Mouse (Mus musculus) neural tube, embryonic 10.5 days (tissue): ENCODE results near the gene Fgfr2.
A peak's percentile ranks its signal among the peaks of the same experiment; 100 is the strongest.
"Not testable (repeated sequence)": the region's sequence is repeated elsewhere in the genome, so short reads cannot be mapped to it uniquely, and the experiment has no call there.

Experiments used
- DNase-seq: peaks from one replicate; pipeline ENCODE4 v3.0.0-alpha.2; 2017; ENCODE audit warnings: low spot score; ENCODE audit errors: extremely low spot score

The Fgfr2 gene

DNA sequence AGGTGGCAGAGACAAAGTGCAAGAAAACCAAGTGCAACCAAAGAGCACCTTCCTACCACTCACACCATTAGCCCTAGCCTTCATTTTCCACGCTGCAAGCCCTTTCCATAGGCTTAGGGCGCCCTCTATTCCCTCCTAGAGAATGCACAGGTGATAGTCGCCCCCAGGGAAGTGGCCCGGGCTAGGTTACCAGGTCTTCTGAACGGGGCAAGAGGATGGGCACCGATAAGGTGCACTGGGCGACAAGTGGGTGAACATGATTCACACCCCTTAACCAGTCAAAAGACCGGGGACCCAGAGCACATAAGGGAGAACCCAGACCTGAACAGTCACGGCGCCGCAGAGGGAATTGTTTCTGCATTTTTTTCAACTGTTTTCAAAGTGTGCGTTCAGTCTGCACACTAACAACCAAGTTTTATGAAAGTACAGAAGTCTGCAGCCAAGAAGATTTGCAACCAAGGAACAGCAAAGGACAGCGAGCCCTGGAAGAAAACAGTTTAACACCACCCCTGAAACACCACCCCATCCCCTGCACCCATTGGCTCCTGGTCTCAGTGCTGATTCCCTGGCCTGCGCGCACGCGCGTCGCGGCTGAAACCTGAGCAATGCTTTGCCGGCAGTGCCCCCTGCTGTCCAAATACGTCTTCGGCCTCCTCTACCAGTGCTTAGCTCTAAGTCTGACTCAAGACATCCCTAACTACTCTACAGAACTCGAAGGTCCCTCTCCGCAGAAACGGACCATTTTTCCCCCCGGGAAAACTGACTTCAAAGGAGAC lies 571.6 kb downstream of the Fgfr2 start:
- DNase-seq = peak; percentile 94

DNA sequence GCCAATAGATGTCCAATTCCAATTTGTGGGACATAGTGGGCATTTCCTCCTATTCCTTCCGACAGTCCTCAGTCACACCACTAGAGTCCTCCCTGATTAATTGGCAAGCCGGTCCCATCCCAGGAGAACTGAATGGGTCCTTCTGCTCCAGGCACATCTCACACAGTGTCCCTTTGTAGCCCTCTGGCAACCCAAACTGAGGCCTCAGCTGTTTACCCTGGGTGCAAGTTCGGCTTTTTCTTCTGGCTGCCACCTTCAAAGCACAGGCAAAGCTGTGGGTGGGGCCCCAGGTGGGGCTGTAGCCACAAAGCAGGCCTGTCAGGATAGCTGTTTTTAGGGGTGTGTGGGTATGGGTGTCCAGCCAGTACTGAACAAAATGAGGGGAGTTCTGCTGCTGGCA lies 576.0 kb downstream of the Fgfr2 start:
- DNase-seq = no peak

DNA sequence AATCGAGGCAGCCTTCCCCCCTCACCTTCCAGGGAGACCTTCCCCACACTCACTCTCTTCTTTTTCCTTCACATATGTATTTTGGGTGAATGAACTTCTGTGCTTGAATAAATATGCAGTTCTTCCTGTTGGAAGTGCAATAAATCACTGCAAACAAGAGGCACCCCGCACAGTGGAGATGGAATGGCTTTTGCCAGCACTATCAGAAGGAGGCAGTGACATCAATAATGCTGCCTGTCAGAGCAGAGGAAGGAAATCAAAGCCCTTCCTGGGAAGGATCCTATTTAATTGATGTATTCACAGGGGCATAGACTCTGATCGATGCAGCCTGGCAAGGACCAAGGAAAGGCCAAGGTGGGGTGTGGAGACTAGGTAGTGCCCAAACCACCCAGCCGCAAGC lies 580.7 kb downstream of the Fgfr2 start:
- no peak for DNase-seq

DNA sequence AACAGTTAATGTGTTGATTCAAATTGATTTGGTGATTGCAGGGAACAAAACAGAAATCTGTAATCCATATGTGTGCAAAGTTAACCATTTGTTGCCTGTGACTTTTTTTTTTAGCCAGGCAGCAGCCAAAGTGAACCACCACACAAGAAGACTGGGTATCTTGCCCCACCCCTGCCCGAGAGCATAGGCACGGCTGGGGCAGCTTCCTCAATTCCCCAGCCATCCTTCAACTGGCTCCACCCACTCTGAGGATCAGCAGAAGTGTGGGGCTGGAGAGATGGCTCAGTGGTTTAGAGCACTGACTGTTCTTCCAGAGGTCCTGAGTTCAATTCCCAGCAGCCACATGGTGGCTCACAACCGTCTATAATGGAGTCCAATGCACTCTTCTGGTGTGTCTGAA lies 581.6 kb downstream of the Fgfr2 start:
- DNase-seq = no peak

DNA sequence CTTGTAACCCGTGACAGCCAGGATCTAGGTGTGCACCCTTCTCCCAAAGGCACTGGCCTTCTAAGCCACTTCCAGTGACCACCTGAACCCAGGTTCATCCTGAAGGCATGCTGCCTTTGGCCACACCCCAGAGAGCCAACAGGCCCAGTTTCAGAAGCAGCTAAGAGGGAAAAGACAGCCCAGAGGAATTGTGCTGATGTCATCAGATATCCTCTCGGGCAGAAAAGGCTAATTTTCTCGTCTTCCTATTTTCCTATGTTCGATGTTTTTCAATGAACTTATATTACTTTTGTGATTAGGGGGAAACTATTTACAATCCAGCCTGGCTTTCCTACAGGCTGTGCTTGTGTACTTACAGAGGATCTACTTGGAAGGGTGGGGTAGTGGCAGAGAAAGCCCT lies 582.6 kb downstream of the Fgfr2 start:
- DNase-seq = no peak

DNA sequence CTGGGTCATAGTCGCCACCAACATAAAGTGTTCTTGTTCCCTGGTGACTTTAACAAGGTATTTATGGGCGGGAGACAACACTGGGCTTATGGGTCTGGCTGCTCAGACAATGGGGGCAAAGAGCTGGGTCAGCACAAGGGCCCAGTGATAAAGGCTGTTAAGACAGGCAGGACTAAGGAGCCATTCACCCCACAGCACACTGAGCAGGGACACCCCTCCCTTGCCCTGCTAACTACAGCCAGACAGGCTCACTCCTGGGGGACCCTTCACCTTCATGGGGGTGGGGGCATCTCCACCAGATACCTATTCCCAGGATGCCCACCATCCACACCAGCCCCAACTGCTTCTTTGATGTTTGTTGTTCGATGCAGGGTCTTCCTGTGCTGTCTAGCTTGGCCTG lies 593.9 kb downstream of the Fgfr2 start:
- DNase-seq = no peak

DNA sequence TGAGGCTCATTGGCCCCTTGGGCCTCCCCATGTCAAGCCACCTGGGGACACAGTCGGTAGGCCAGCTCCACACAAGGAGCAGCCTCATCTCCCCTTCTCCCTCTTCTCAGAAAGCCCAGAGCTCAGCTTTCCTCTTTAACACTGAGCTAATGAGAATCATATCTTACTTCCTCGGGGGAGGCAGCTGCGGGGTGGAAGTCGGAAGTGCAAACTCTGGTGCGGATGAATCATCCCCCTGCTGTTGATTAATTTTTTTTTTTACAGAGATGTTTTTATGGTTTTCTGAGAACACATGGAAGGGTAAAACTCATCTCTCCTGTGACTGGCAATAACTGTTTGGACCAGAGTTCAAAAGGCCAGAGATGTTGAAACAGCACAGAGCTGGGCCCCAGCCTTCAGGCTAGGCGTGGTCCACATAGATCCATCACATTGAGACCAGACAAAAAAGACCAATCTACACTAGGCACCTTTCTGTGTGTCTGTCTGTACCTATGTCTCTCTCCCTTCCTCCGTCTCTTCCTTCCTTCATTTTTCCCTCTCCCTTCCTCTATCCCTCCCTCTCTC lies 609.6 kb downstream of the Fgfr2 start:
- DNase-seq = no peak

DNA sequence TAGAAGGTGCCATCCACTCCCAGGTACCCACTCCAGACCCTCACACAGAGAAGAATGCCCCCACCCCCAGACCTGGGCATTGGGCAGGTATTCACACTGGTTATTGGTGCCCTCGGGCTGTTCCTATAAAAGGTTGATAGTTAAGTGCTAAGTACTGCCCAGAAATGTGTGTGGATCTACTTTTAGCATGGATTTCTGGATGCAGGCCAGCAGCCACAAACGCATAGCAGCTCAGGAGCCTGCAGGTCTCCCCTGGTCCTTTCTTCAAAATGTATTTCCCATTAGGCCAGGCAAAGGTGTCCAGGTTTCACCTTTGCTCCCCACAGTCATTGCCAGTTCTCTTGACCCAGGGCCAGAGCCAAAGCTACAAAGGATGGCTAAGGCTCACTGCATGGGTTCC lies 614.0 kb downstream of the Fgfr2 start:
- no peak for DNase-seq

DNA sequence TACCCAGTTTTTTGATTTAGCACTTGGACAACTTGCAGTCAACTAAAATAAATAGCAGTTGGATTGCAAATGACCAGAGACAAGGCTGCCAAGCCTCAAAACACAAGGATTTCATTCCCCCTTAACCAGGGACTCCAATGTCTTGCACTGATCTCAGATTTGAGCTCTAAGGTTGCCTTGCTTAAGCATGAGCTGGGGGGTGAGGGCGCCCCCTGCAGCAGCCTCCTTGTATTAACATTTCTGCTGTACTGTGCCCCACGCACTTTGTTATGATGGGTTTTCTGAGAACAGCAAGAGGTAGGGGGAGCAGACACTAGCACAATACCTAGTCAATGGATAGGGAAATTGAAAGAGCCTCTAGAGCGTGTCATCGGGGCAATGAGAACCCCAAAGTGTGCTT lies 615.8 kb downstream of the Fgfr2 start:
- no peak for DNase-seq

DNA sequence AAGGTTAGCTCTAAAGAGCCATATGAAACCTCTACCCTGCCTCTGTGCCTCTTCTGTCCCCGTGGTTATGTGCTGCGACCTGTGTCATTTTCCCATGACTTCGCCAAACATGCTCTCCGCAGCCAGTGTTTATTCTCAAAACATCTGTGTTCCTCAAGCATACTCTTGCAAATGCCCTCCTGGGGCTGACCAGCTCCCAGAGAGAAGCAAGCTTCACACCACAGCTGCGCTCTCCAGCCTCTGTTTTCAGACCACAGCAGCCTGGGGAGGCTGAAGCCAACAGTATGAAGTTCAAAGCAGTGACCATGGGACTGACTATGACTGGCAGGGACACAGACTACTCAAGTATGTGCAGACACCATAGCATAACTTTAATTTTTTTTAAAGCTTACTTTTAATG lies 616.9 kb downstream of the Fgfr2 start:
- no peak for DNase-seq

DNA sequence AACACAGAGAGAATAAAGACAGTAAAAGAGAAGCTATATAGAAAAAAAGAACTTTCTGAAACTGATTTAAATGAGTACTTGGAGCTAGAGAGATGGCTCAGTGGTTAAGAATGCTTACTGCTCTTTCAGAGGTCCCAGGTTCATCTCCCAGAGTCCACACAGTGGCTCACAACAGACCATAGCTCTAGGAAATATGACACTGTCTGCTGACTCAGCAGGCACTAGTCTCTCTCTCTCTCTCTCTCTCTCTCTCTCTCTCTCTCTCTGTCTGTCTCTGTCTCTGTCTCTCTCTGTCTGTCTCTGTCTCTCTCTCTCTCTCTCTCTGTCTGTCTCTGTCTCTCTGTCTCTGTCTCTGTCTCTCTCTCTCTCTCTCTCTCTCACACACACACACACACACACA lies 620.7 kb downstream of the Fgfr2 start:
- DNase-seq = not testable (repeated sequence)

DNA sequence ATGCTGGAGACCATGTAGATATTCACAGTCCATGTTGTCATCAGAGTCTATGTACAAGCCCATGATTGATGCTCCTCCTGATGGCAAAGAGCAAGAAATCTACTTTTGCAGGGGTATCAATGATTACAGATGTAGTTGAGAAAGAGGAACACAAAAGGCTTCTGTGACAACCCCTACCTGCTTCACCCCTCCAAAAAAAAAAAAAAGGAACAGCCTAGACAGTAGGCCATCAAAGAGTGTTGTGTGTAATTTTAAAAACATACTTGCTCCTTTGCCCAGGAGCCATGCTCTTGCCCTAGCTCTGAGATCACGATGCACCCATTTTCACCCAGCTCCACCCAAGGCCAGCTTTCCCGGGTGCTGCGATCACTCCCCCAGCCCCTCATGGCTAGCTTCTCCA lies 626.0 kb downstream of the Fgfr2 start:
- no peak for DNase-seq

DNA sequence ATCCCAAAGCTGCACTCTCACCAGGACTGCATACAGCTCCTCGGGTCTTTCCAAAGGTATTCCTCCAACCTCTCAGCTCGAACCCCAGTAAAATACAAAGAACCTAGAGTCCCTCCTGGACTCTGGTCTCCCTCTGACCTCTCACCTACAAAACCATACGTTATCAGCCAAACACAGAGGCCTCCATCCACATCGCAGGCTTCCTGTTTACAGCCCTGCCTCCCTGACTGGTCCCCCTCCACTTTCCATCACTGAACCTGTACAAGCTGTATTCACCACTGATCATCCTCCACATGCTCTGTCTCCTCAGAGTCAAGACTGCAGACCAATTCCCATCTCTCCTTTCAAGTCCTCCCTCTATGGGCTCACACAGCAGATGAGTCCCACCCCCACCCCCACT lies 628.9 kb downstream of the Fgfr2 start:
- DNase-seq = no peak

DNA sequence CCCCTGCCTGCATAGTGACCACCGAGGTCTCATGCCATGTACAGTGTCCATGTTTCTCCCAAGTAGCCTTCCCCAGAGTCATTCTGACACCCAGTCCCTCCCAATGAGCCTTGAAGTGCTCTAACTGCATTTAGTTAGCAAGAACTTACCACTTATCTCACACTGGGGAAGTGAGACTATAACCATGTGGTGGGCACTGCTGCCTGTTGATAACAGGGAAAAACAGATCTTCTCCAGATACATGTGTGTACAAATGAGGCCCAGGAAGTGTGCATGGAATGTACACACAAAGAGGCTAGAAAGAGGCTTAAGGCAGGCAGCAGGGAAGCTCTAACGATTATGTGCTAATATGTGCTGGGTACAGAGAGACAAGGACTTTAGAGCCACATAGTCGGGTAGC lies 629.5 kb downstream of the Fgfr2 start:
- DNase-seq = no peak

DNA sequence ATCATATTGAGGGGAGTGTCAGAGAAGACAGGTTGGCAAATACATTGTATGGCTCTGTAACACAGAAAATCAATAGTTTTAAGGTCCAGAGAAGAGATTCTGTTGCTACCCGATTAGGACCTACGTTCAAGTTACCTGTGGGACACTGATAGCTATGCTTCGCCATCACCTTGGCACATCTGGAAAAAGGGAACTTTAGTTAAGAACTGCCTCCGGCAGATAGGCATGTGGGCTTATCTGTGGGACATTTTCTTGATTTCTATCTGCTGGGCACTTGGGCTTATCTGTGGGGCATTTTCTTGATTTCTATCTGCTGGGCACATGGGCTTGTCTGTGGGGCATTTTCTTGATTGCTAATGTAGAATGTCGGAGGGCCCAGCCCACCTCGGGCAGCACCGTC lies 631.2 kb downstream of the Fgfr2 start:
- DNase-seq = no peak

DNA sequence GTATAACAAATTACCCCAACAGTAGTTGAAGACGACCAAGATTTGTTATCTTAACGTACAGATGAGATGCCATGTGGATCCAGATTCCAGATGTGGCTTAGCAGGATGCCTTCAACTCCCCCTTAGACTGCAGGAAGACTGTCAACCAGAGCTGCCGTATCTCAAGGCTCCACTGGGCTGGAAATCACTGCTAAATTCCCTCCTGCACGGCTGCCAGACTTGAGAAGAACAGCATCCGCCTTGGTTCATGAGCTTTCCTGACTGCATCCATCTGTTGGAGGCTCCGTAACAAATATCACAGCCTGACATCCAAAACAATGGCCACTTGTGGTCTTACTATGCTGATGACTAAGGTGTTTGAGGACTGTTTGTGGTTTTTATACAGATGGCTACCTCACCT lies 635.8 kb downstream of the Fgfr2 start:
- DNase-seq = no peak

DNA sequence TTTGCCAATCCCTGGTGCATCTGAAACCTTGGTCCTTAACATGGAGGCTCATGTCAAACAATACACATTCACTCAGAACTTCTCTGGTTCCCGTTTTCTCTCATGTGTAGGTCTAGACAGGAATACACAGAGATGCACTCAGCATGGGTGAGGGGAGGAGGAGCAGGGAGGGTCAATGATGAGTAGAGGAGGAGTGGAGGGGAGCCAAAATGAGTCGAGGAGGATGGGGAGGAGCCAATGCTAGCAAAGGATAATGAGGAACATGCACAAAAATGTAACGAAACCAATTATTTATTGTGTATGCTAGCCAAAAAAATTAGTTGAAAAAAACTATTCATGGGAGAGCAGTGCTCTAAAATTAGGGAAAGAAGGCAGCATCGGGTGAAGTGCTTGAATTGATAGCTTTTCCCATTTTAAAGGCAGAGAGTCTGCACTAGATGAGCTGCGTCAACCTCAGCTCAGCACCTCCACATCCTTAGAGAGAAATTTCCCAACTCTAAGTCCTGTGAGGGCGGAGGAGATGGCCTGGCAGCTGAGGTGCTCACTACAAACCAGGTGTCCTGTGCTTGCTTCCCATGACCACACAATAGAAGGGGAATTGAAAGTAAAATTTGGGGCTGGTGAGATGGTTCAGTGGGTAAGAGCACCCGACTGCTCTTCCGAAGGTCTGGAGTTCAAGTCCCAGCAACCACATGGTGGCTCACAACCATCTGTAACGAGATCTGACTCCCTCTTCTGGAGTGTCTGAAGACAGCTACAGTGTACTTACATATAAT lies 636.6 kb downstream of the Fgfr2 start:
- no peak for DNase-seq

DNA sequence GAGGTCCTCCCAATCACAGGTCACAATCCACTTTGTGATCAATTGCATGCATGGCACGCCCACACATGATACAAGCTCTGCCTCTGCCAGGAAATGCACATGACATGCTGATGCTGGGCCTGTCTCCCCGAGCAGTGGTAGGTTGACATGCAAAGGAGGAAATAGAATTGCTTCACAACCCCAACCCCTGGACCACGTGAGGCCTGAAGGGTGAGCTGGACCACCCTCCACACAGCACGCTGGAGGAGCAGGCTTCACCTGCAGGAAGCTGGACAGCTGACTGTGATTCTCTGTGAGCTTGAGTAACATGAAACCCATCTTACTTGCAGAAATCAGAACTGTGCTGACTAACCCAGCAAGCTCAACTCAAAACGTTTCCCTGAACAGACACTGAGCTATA lies 638.7 kb downstream of the Fgfr2 start:
- no peak for DNase-seq

DNA sequence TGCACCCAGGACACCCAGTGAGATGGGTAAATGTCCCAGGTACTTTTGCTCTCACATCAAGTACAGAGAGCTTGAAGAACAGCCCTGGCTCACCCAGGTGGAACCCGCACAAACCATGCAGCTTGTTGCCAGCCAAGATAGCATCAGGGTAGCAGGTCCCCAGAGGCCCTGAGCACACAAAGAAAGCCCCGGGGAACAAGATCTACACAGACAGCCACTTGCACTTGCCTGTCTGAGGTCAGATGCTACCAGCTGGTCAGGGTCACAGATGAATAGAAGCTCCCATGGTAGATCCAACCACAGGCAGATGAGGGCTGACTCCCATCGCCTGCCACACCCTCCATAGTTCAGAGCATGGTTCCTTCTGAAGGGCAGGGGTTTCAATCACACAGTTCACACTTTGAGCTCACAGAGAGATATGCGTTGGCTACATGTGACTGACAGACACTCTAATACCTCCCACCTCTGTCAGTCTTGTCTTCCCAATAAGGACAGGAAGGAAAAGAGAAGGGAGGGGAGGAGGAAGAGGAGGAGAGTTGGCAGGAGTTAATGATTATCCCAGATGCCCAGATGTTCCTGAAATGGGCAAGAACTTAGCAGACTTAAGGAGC lies 642.3 kb downstream of the Fgfr2 start:
- no peak for DNase-seq

DNA sequence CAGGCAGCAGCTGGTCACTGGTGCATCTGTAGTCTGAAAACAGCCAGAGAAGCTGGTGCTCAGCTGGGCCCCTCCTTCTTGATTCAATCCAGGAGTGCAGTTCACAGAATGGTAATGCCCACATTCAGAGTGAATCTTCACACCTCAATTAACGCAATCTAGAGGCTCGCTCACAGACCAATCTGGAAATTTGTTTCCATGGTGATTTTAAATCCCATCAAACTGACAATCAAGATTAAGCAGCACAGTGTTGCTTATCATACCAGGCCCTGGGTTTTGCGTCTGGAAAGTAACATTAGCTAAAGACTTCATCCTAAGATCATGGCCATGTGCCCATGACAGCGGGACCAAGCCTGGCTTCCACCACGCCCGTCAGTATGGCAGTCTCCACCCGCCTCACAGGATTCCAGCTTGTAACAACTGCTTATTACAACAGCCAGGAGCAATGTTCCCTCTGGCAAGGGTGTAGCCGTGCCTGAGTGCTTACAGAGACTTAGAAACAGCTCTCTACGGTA lies 644.8 kb downstream of the Fgfr2 start:
- no peak for DNase-seq

DNA sequence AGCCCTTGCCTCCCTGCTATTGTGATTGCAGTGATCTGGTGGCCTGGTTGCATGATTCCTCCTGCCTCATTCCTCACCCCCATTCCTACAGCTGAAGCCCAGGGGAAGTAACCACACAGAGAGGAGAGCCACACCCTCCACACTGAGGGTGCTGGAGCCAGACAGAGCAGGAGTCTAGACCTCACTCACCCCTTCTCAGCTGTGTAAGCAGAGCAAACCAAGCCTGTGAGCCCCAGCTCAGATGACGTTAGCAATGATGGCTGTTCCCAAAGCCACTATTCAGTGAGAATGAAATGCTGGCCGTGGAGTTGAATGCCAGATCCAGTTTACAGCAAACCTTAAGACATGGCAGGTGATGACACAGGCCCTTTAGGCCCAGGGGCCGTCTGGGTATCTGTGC lies 645.4 kb downstream of the Fgfr2 start:
- no peak for DNase-seq

DNA sequence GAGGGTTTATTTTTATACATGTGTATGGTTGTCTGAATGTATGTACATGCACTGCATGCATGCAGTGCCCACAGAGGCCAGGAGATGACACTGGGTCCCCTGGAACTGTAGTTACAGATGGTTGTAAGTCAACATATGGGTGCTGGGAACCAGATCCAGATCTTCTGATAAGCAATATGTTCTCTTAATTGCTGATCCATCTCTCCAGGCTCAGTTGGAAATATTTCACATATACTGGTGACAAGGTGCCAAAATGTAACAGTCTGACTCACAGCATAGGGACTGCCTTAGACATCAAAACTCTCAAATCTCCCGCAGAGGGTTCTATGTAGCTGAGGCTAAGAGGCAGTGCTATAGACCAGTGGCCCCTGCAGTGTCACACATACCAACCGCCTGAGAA lies 646.7 kb downstream of the Fgfr2 start:
- DNase-seq = no peak
